Mouse (Mus musculus) urinary bladder, postnatal 4 days (tissue): ENCODE data around the gene Mex3d.

ENCODE experiments used
- DNase-seq, 2 experiments: peaks; one replicate each; pipeline ENCODE4 v3.0.0; 2021 to 2022; ENCODE audit warnings: low spot score in 2 of 2

The Mex3d gene

DNA sequence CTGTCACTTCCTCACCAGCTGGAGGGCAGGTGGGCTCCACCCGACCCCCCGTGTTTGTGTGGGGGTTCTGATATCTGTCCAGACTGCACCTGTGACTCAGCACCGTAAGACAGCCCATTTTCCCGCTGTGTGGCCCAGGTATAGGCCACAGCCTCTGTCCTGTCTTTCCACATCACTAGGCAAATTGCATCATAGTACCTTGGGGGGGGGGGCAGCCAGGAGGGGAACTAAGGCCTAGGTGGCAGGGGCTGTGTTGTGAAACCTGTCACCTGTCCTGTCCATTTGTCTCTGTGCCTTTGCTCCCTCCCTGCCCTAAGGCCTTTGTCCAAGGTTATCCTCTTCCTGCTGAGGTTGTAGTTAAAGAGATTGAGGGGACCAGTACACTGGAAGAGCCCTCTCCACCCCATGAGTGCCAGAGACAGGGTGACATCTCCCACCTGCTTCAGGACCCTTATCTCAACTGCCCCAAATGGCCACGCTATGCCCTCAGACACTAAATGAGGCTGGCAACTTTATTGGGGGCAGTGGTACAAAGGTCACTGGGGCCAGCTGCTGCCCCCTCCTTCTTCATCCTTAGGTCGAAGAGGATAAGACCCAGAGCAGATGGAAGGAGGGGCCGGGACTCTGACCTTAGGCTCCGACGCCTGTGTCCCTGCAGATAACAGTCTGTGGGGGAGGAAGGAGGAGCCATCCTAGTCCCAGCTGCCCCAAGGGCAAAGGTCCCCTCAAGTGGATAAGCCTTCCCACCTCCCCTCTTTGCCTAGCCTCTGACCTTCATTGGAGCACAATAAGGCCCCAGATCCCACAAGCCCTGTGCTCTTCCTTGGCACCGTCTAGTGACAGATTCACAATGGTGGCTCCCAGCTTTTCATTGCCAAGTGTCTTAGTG lies 55.6 kb downstream of the Mex3d start:
- no peak for DNase-seq

DNA sequence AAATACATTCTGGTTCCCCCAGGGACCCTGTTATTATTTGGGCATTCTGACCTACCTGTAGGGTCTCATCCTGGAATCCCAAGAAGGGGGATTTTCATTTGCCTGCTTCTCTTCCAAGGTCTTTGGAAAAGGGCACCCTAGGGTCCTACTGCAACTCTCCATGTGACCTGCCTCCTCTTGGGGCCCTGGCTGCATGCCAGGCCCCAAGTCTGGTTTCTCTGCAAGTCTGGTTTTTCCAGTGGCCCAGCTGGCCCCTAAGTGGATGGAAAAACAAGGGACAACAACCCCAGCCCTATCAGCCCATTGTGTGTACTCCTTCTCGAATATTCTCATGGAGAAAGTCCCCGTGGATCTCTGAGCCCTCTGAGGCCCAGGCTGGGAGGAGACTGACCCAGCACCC lies 56.6 kb downstream of the Mex3d start:
- no peak for DNase-seq
